Mouse (Mus musculus) CH12.LX (cell line): ENCODE measurements around the gene Nup153. TPM values are rescaled to one million over a fixed set of nuclear protein-coding genes. Genes with fewer than 3 reads are reported as not detected.

Experiments used
- DNase-seq: peaks from one replicate; pipeline ENCODE4 v3.0.0-alpha.2; 2013; ENCODE audit errors: extremely low read depth
- H3K27ac ChIP-seq: 2 replicates; pipeline ENCODE4 v1.5.1; 2012; ENCODE audit warnings: low read depth, mild to moderate bottlenecking, control low read depth, moderate library complexity; ENCODE audit not compliant: insufficient read depth
- H3K27me3 ChIP-seq: replicated peaks from 2 replicates; pipeline ENCODE3; 2012; ENCODE audit warnings: inconsistent platforms
- H3K36me3 ChIP-seq, 2 experiments: replicated peaks in 1 of 2; 2 replicates each; pipeline versions ENCODE3 to v1.6.1; 2012; ENCODE audit warnings: inconsistent platforms in 1 of 2, low read length in 1 of 2, mild to moderate bottlenecking in 1 of 2, mixed read lengths in 1 of 2, moderate library complexity in 1 of 2; ENCODE audit not compliant: control insufficient read depth in 1 of 2, insufficient read depth in 1 of 2
- H3K4me1 ChIP-seq, 2 experiments: 2 replicates each; pipeline ENCODE4 v1.6.1; 2012; ENCODE audit warnings: inconsistent platforms in 1 of 2, moderate library complexity in 1 of 2; ENCODE audit not compliant: insufficient read depth in 2 of 2, control insufficient read depth in 1 of 2
- H3K4me2 ChIP-seq: 2 replicates; pipeline ENCODE4 v1.6.1; 2012; ENCODE audit warnings: low read depth, mild to moderate bottlenecking, control low read depth; ENCODE audit not compliant: poor library complexity, insufficient read depth, severe bottlenecking
- H3K4me3 ChIP-seq, 3 experiments: fragments of 150-350 bp in 1 of 3; sonication (generic) in 1 of 3; replicated peaks in 1 of 3; 2 replicates each; pipeline versions ENCODE3 to v1.5.1; 2011 to 2012; ENCODE audit warnings: low read depth in 2 of 3, low read length in 2 of 3, mild to moderate bottlenecking in 2 of 3, moderate library complexity in 2 of 3, control low read depth in 1 of 3, improper control_type of control experiment in 1 of 3, inconsistent platforms in 1 of 3, mixed read lengths in 1 of 3; ENCODE audit not compliant: poor library complexity in 1 of 3
- H3K79me2 ChIP-seq: replicated peaks from 2 replicates; pipeline ENCODE4 v1.6.1; 2012; ENCODE audit warnings: mild to moderate bottlenecking, moderate library complexity; ENCODE audit not compliant: control insufficient read depth, poor library complexity, insufficient read depth, severe bottlenecking; ENCODE audit errors: extremely low read depth
- H3K9ac ChIP-seq: 2 replicates; pipeline ENCODE4 v1.6.1; 2012; ENCODE audit warnings: low read depth, mild to moderate bottlenecking, control low read depth, moderate library complexity; ENCODE audit not compliant: insufficient read depth
- H3K9me3 ChIP-seq: replicated peaks from 2 replicates; pipeline ENCODE3; 2012; ENCODE audit warnings: low read length, inconsistent platforms, mixed read lengths
- BHLHE40 ChIP-seq: IDR thresholded peaks from 2 replicates; pipeline ENCODE4 v1.6.1; 2011; ENCODE audit warnings: mild to moderate bottlenecking, low read depth, low read length, improper control_type of control experiment
- CHD1 ChIP-seq: IDR thresholded peaks from 2 replicates; pipeline ENCODE4 v1.6.1; 2012; ENCODE audit warnings: low read depth, low read length, improper control_type of control experiment, inconsistent platforms
- CTCF ChIP-seq, 2 experiments: IDR thresholded peaks in 1 of 2; conservative IDR thresholded peaks in 1 of 2; 2 replicates each; pipeline ENCODE4 v1.5.1; 2011 to 2012; ENCODE audit warnings: low read depth in 2 of 2, low read length in 2 of 2, improper control_type of control experiment in 1 of 2, inconsistent platforms in 1 of 2, mild to moderate bottlenecking in 1 of 2, moderate library complexity in 1 of 2
- E2F4 ChIP-seq: IDR thresholded peaks from 2 replicates; pipeline ENCODE4 v1.6.1; 2011; ENCODE audit warnings: low read depth, low read length, improper control_type of control experiment; ENCODE audit not compliant: insufficient replicate concordance
- ELF1 ChIP-seq: IDR thresholded peaks from 2 replicates; pipeline ENCODE4 v1.6.1; 2014; ENCODE audit warnings: low read depth, mild to moderate bottlenecking, inconsistent platforms, low read length, improper control_type of control experiment
- EP300 ChIP-seq: IDR thresholded peaks from 2 replicates; pipeline ENCODE4 v1.6.1; 2011; ENCODE audit warnings: low read length, improper control_type of control experiment
- ETS1 ChIP-seq: conservative IDR thresholded peaks from 2 replicates; pipeline ENCODE4 v1.6.1; 2012; ENCODE audit warnings: low read depth, mild to moderate bottlenecking, inconsistent platforms, low read length, improper control_type of control experiment, moderate library complexity
- GABPA ChIP-seq: IDR thresholded peaks from 2 replicates; pipeline ENCODE4 v1.6.1; 2012; ENCODE audit warnings: low read depth, low read length, improper control_type of control experiment, inconsistent platforms; ENCODE audit not compliant: insufficient replicate concordance
- HCFC1 ChIP-seq: IDR thresholded peaks from 2 replicates; pipeline ENCODE4 v1.6.1; 2012; ENCODE audit warnings: low read depth, mild to moderate bottlenecking, inconsistent platforms, low read length, improper control_type of control experiment
- IRF4 ChIP-seq: IDR thresholded peaks from 2 replicates; pipeline ENCODE4 v1.6.1; 2014; ENCODE audit warnings: low read depth, mild to moderate bottlenecking, inconsistent platforms, low read length, improper control_type of control experiment
- JUN ChIP-seq: IDR thresholded peaks from 2 replicates; pipeline ENCODE4 v1.6.1; 2011; ENCODE audit warnings: low read depth, mild to moderate bottlenecking, low read length, improper control_type of control experiment, moderate library complexity; ENCODE audit not compliant: insufficient read depth
- KAT2A ChIP-seq: IDR thresholded peaks from 2 replicates; pipeline ENCODE4 v1.6.1; 2012; ENCODE audit warnings: low read length, improper control_type of control experiment, inconsistent platforms; ENCODE audit not compliant: insufficient replicate concordance
- MEF2A ChIP-seq: IDR thresholded peaks from 2 replicates; pipeline ENCODE4 v1.6.1; 2014; ENCODE audit warnings: low read depth, mild to moderate bottlenecking, inconsistent platforms, low read length, improper control_type of control experiment, borderline replicate concordance
- MYC ChIP-seq: IDR thresholded peaks from 2 replicates; pipeline ENCODE4 v1.6.1; 2011; ENCODE audit warnings: low read depth, mild to moderate bottlenecking, improper control_type of control experiment, low read length
- NELFE ChIP-seq: IDR thresholded peaks from 2 replicates; pipeline ENCODE4 v1.6.1; 2011; ENCODE audit warnings: low read depth, low read length, improper control_type of control experiment
- PAX5 ChIP-seq: IDR thresholded peaks from 2 replicates; pipeline ENCODE4 v1.6.1; 2012; ENCODE audit warnings: low read length, inconsistent platforms, mixed read lengths
- POLR2A ChIP-seq: IDR thresholded peaks from 2 replicates; pipeline ENCODE4 v1.6.1; 2011; ENCODE audit warnings: low read depth, mild to moderate bottlenecking, improper control_type of control experiment, low read length
- POLR2AphosphoS2 ChIP-seq: IDR thresholded peaks from 2 replicates; pipeline ENCODE4 v1.6.1; 2011; ENCODE audit warnings: low read depth, low read length, improper control_type of control experiment
- SMC3 ChIP-seq: IDR thresholded peaks from 2 replicates; pipeline ENCODE4 v1.6.1; 2011; ENCODE audit warnings: low read depth, low read length, improper control_type of control experiment
- TBP ChIP-seq: conservative IDR thresholded peaks from 2 replicates; pipeline ENCODE4 v1.6.1; 2011; ENCODE audit warnings: low read depth, low read length, improper control_type of control experiment
- TCF12 ChIP-seq: IDR thresholded peaks from 2 replicates; pipeline ENCODE4 v1.6.1; 2014; ENCODE audit warnings: low read depth, mild to moderate bottlenecking, inconsistent platforms, low read length, improper control_type of control experiment
- USF1 ChIP-seq: IDR thresholded peaks from 2 replicates; pipeline ENCODE4 v1.6.1; 2014; ENCODE audit warnings: low read depth, mild to moderate bottlenecking, inconsistent platforms, low read length, improper control_type of control experiment
- ZKSCAN1 ChIP-seq: IDR thresholded peaks from 2 replicates; pipeline ENCODE4 v1.6.1; 2012; ENCODE audit warnings: low read depth, inconsistent platforms, low read length, improper control_type of control experiment, borderline replicate concordance
- dilution Hi-C: fragments of 300-500 bp; cut with MboI; formaldehyde crosslinking; loops from 2 replicates; pipeline ENCODE4 v1.14.3; 2020; ENCODE audit warnings: low sequenced_read_pairs; ENCODE audit not compliant: extremely low pct_unique_long_range_greater_than_20kb, extremely low pct_ligation_motif_present
- in situ Hi-C: fragments of 300-500 bp; cut with MboI; formaldehyde crosslinking; loops from 3 replicates; pipeline ENCODE4 v1.14.3; 2019; ENCODE audit warnings: low sequenced_read_pairs, low pct_ligation_motif_present, low pct_unique_long_range_greater_than_20kb, mixed read lengths
- polyA plus RNA-seq: library from polyadenylated mRNA; unstranded; fragments of >175 nt; gene quantifications from 2 replicates; pipeline ENCODE4 v1.2.1, GENCODE M21; 2012; ENCODE audit warnings: low read depth; ENCODE audit not compliant: insufficient read length
- total RNA-seq, 2 experiments: library from RNA; depleted of rRNA; stranded (reverse); fragments of 300-350 nt in 1 of 2; fragments of >200 nt in 1 of 2; gene quantifications; 2 replicates each; pipeline ENCODE4 v1.2.3; 2012 to 2014

The Nup153 gene
- total and polyA plus RNA-seq, 3 experiments, result 60.6 to 118 (median 91.5) TPM

GRCm38 (mm10) chr13:46683370-46683769, 44.4 kb downstream of the Nup153 start:
- Histone ChIP-seq H3K4me3 (no peak overlapping the region), H3K4me1 (no peaks in the 10 kb centered on the region), H3K9ac (no peak overlapping the region), H3K36me3 (peaks cover 32 to 91% of the 10 kb centered on the region in 2 experiments), H3K79me2 (peaks cover 23% of the 10 kb centered on the region), H3K27me3 (no peaks in the 10 kb centered on the region), H3K4me2 (no peak overlapping the region), H3K9me3 (no peaks in the 10 kb centered on the region), H3K27ac (no peak overlapping the region)
- in situ Hi-C loops (no loop called here), dilution Hi-C loops (no loop called here)
- TF ChIP-seq BHLHE40, result no peak
- TF ChIP-seq GABPA, result no peak
- TF ChIP-seq CHD1, result no peak
- no peak for TF ChIP-seq CTCF (conservative IDR thresholded peaks at IDR 0.05 in 1 of 2, IDR thresholded peaks at IDR 0.05 in 1 of 2; ENCODE audit: low read depth in 2 of 2, low read length in 2 of 2)
- TF ChIP-seq PAX5, result no peak
- TF ChIP-seq MYC, result no peak
- TF ChIP-seq SMC3, result no peak
- TF ChIP-seq IRF4, result no peak
- TF ChIP-seq TCF12, result no peak
- TF ChIP-seq TBP, result no peak
- no peak for TF ChIP-seq ELF1
- no peak for TF ChIP-seq EP300
- no peak for TF ChIP-seq USF1
- TF ChIP-seq HCFC1, result no peak
- no peak for TF ChIP-seq JUN
- TF ChIP-seq POLR2A, result no peak
- TF ChIP-seq KAT2A, result no peak
- no peak for DNase-seq

GRCm38 (mm10) chr13:46682921-46683320, 44.8 kb downstream of the Nup153 start:
- Histone ChIP-seq H3K27ac (no peak overlapping the region), H3K4me2 (no peak overlapping the region), H3K4me3 (no peak overlapping the region), H3K9ac (no peak overlapping the region), H3K27me3 (no peaks in the 10 kb centered on the region), H3K4me1 (no peaks in the 10 kb centered on the region), H3K9me3 (no peaks in the 10 kb centered on the region), H3K79me2 (peaks cover 21% of the 10 kb centered on the region), H3K36me3 (peaks cover 36 to 91% of the 10 kb centered on the region in 2 experiments)
- in situ Hi-C loops, result no loop called here
- dilution Hi-C loops, result no loop called here
- no peak for TF ChIP-seq EP300
- TF ChIP-seq CHD1, result no peak
- no peak for TF ChIP-seq MYC
- no peak for TF ChIP-seq KAT2A
- no peak for TF ChIP-seq E2F4
- no peak for TF ChIP-seq MEF2A
- no peak for TF ChIP-seq USF1
- no peak for TF ChIP-seq POLR2AphosphoS2
- TF ChIP-seq CTCF (conservative IDR thresholded peaks at IDR 0.05 in 1 of 2, IDR thresholded peaks at IDR 0.05 in 1 of 2; ENCODE audit: low read depth in 2 of 2, low read length in 2 of 2), result no peak
- TF ChIP-seq ETS1, result no peak
- TF ChIP-seq NELFE, result no peak
- TF ChIP-seq POLR2A, result no peak
- no peak for TF ChIP-seq IRF4
- no peak for TF ChIP-seq PAX5
- no peak for TF ChIP-seq TCF12
- TF ChIP-seq ZKSCAN1, result no peak
- no peak for DNase-seq
